Mouse (Mus musculus) heart, adult 9 months (tissue): ENCODE measurements around the gene Ranbp10.
A peak's percentile ranks its signal among the peaks of the same experiment; 100 is the strongest.
"Not testable (repeated sequence)": the region's sequence is repeated elsewhere in the genome, so short reads cannot be mapped to it uniquely, and the experiment has no call there.

Experiments used
- DNase-seq, 2 experiments: peaks; one replicate each; pipeline ENCODE4 v3.0.0; 2022; ENCODE audit warnings: low spot score in 2 of 2

The Ranbp10 gene

DNA sequence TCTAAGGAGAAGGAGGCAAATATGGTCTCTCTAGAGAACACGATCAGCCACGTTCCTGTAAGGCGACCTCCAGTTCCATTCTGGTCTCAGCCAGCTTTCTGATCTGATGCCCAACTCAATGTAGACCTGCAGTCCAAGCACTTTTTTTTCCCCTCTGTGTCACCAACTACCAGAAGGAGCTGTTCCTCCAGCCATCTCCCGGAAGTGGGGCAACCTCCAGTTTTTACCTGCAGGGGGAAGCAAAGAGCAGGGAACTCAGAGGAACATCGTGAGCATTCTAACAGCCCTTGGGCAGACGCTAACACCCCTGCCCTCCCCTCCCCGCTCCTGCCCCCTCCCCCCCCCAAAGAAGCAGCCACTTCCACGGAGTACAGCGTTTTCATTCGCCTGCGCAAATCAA lies 8.2 kb upstream of the Ranbp10 start:
- DNase-seq: peak in 1 of 2 experiments; percentile 70

DNA sequence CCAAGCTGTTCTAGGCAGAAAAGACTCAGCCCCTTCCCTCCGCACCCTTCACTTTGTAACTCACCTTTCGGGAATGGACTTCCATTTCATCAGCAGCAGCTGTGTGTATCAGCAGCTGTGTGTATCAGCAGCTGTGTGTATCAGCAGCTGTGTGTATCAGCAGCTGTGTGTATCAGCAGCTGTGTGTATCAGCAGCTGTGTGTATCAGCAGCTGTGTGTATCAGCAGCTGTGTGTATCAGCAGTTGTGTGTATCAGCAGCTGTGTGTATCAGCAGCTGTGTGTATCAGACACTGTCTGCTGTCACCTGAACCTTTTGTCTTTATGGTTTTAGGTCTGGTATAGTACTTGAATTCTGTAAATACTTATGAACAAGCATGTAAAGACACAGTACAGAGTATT lies 6.6 kb upstream of the Ranbp10 start:
- not testable (repeated sequence) for DNase-seq

DNA sequence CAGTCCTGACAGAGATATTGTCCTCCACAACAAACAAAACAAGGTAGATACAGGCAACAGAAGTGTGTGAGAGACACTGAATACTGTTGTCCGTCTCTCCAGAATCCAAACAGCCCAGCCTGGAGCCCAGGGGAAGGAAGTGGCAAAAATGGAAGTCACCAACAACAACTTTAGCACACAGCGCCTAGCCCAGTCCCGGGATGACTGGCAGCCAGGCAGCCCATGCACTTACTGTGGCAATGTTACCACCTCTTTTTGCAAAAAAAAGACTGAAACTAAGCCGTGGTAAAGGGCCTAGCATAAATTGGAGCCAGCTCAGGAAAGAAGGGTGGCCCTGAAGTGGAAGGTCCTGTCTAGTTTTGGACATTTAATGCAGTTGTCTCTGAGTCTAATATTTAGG lies 771 bp downstream of the Ranbp10 start:
- no peak for DNase-seq

DNA sequence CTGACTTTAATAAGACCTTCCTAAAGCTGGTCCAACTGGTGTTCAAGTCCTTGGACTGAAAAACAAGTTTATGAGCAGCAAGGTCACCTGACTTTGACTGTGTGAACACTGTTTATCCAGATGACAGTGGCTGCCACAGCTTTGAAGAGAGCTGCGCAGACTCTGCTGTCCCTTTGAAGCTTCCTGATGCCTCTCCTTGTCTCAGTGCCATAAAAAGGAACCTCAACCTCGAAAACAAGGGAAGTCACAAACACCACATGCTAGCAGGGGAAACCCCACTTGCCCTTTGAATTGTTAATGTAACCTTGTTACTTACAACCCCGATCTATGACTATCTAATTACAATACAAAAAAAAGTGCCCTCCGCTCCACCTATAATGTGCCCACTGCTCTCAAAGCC lies 1.6 kb downstream of the Ranbp10 start:
- no peak for DNase-seq

DNA sequence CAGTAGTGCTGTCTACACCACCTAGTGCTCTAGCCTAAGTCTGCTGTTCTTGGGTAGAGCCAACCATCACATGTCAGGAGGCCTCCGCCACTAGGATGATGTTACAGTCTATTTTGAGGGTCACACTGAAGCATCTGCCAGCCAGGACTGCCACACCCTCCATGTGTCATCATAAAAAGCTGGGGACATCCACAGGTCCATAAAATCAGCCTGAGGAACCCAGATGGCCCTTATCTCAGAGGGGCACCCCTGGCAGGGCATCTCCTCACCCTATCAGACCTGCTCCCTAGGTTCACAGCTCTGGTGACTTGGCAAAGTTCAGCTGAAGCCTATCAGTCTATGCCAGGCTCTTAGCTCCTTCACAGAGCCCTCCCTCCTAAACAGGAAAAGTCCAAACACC lies 6.2 kb downstream of the Ranbp10 start:
- peak; percentile 38 to 45 for DNase-seq

DNA sequence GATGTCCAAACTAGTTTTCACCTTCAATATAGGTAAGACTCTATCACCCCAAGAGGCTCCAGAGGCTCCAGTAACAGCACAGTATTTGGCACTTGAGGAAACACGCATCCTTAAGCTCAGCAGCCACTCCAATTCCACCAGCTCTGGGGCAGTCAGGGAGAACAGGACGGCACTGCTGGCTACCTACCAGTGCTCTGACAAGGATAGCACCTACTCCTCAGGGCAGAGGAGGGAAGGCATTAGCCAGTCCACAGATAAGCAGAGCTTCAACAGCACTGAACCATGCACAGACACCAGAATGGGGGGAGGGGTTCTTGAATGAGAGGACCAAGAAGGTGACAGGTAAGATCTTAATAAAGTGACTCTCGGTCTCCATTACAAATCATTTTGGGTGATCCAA lies 7.5 kb downstream of the Ranbp10 start:
- DNase-seq: no peak

DNA sequence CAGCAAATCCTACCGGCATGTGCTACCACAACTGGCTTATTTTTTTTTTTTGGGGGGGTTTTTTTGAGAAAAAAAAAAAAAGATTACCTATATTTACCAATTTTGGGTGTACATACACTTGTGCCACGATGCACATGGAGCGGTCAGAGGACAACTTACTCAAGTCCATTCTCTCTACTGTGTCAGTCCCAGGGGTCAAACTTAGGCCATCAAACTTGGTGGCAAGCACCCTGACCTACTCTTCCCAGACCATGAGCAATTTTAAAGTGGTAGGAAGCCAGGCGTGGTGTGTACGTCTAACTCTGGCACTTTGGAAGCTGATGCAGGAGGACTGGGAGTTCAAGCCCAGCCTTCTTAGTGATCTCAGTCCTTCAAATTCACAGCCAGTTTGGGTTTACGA lies 13.9 kb downstream of the Ranbp10 start:
- DNase-seq: no peak

DNA sequence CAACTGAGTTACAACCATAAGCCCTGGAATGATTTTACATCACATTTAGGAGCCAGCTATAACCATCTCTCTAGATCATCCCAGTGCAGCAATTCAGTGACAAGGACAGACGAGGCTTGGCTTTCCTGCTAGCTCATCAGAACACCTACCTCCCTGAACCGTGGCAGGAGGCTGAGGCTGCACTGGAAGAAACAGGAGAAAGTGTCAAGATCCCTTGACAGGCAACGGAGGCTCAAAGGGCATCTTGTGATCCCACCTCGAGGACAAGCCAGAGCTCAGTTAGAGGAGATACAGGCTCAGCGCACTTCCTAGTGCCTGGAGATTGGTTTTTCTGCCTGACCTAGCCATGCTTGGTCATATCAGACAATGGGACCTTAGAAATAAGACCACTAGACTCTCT lies 14.6 kb downstream of the Ranbp10 start:
- DNase-seq: no peak

DNA sequence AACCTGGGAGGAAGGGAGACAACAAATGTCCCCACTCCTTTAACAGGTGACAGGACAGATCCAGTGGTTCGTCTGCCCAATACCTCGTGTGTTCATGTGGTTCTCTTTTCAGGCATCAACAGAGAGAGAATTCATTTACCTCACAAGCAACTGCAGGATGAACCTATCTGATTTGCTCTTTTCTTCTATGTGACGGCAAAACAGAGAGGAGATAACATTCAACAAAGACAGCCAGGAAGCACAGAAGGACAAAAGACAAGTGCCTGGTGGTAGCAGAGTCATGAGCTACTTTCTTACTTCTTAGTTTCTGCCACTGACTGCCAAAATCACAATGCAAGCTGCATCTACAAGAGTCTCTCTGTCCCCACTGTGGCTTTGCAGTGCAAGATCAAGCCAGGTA lies 15.6 kb downstream of the Ranbp10 start:
- no peak for DNase-seq

DNA sequence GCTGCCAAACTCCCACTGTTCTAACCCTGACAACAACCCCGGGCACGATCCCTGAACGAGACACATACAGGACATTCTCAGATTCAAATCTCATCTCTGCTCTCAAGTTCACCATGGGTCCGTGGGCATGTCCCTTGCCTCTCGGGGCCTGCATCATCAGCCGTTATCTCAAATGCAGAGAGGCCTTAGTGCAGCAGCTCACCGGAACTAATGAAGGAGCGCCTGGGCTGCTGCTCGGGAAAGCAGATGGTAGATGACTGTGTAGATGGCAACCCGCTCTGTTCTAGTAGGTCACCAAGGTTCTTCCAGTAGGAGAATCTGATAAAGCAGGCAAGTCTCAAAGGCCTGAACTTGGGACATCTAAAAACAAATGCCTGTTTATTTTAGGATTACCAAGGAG lies 16.1 kb downstream of the Ranbp10 start:
- no peak for DNase-seq

DNA sequence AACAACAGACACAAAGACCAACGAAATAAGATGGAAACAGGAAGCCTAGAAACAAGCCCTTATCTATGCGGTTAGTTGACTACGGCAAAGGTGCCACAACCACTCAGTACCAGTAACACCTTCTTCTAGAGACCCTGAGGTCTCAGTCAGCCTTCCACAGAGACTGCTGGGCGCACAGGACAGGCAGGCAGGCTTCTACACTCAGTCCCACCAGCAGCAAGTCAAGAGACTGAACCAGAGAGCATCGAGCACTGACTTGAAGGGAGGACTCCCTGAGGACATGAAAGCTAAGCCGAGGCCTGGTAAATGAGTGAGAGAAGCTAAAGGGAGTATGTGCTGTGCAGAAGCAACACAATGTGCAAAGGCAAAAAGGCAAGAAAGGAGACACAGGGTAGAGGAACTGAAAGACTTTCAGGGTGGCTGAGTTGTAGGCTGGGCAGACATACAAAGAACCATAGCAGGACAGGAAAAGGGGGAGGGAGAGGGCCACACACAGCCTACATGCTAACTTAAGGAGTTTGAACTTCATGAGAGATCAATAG lies 16.8 kb downstream of the Ranbp10 start:
- no peak for DNase-seq

DNA sequence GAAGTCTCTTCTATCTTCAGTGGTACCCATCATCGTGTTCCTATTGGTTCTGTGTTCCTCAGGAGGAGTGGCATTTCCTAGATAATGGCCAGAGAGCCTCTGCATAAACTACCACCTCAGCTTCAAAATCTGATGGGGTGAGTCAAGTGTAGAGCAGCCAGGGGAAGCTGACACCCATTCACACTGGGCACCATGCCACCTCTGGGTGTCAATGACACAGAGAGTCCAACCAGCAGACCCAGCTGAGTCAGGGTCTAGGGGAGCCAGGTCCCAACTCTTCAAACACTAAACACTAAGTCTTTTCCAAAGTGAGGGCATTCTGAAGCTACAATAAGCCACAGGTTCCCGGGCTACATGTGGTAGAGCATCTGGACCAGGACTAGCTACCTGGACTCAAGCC lies 18.7 kb downstream of the Ranbp10 start:
- DNase-seq: no peak

DNA sequence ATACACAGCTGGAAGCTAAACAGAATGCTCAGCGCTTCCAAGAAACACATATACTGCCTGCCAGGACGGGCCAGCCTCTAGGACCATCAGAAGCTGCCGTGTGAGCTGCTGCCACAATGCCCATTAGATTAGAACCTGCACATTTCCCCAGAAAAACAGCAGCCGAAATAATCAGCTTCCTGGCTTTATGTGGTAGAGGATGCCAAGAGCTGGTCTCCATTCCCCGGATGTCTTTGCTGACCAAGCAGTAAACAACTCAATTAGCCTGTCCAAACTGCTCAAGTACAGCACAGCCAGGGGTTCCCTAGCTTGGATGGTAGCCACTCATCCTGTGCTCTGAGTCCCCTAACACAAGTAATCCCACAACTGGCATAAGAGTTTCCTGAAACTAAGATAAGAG lies 19.4 kb downstream of the Ranbp10 start:
- no peak for DNase-seq

DNA sequence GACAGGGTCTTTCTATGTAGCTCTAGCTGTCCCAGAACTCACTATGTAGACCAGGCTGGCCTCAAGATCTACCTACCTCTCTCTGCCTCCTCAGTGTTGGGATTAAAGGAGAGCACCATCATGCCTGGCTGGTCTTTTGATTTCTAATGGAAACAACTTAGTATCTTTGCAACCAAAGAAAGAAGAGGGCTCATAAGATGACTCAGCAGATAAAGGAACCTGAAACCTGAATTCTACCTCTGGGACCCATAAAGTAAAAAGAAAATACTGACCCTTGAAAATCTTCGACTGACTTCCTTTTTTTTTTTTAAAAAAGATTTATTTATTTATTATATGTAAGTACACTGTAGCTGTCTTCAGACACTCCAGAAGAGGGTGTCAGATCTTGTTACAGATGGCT lies 21.2 kb downstream of the Ranbp10 start:
- no peak for DNase-seq

DNA sequence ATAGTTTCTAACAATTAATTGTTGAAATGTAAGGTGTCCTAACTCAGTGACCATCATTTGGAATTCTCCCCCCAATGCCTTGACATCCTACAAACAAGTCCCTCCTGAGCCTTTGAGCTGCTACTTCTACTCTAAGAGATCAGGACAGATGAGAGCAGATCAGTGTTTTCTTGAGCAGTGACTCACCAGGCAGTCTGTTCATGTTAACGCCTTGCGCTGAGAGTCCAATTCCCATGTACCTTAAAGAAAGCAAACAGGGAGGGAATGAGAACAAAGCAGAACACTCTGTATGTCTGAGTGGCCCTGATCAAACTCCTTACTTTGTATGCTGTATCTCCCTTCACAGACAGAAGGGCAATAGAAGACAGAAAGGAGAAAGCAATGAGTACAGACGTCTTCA lies 21.8 kb downstream of the Ranbp10 start:
- no peak for DNase-seq

DNA sequence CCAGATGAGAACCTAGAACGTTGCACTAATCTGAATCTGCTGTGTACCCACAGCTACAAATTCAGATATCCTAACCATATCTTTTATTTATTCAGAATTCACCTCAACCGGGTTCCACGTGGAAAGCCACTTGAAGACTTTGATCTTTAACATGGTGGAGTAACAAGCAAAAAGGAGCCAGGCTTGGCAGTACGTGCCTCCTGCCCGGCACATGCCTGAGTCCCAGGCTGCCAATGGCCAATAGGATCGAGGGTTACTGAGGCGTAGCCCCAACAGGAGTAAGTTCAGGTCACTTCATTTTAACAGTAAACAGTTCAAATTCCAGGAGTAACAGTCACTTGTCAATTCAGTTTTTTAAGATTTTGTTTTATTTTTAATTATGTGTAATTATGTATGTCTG lies 22.4 kb downstream of the Ranbp10 start:
- no peak for DNase-seq

DNA sequence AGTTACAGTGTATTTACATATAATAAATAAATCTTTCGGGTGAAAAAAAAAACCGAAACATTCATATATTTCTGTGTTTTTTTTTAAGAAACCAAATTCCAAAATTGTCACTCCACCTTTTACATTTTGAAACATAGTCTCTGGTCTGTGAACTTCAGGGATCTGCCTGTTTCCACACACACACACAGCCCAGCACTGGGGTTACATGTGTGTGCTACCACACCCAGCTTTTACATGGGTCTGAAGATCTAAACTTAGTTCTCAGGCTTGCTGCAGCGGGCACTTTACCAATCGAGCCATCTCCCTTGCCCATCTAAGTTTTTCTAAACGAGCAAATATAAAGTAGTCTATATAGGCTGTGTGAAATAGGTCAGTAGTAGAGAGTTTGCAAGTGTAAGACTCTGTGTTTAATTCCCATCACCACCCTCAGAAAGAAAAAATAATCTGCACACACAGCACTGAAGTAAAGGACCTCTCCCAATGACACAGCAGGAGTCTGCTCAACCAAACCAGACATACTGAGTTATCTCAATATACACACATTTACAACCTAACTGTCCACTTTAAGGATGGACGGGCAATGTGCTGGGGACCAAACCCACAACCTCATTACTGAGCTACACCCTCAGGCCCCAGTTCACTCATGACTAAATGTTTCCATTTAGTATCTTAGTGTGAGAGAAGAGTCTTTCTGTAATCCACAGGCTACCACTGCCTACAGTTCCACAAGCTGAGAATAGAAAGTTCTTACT lies 25.8 kb downstream of the Ranbp10 start:
- no peak for DNase-seq

DNA sequence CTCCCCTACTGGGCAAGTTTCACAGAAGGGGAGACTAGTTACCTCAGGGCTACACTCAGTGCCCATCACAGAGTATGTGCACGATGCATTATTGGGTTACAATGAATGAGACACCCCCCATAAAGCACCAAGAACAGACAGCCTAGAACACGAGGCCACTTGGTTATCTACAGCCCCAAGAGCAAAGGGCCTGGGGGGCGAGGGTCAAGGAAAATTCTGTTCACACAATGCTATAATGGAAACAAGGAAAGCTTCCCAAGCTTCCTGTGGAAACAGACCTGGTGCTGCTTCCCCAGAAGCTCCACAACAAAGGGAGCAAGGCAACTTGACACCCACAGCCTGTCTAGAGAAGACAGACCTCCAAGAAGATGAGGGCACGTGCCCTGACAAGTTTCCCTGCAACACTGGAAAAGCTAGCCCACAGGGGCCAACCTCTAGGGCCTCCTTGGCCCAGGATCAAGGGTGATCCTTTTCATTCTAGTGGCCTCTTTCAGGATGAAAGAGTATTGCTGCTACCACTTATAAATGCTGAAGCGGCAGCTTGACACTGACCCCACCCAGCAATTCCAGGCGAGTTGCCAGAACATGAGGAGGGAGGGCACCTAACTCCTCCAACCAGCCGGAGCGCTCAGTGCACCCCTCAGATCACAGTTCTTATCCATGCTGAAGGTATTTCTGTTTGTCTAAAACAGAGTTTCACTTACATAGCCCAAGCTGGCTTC lies 27.9 kb downstream of the Ranbp10 start:
- peak; percentile 69 to 83 for DNase-seq

DNA sequence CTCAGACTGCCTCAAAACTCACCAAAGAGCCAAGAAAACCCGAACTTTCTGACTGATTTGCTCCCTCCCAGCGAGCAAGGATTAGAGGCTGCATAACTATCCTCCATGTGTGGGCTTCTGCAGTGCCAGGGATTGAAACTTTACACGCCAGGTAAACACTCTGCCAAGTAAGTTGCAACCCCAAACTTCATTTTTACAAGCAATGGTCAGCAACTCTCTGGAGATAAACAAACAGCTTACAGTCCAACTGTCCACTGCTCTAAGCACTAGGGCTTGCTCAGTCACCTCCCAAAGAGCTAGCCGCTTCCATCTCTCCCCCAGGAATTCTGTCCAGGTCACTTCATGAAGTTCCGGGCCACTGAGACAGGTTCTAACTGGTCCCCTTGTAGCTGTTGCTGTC lies 28.7 kb downstream of the Ranbp10 start:
- DNase-seq: no peak

DNA sequence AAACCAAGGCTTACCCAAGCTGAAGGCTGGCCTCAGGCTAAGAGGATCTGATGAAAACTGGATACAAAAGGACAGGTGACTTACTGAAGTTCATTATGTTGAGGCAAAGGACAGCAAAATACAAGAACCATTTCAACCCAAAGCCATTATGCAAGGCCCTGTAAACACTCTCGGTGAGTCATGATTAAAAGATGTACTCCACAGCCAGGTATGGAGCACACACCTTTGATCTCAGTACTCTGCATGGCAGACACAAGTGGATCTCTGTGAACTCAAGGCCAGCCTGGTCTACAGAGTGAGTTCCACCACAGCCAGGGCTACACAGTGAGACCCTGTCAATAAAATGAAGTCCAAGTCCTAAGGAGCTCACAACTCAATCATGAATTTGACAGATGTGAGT lies 31.4 kb downstream of the Ranbp10 start:
- DNase-seq: no peak

DNA sequence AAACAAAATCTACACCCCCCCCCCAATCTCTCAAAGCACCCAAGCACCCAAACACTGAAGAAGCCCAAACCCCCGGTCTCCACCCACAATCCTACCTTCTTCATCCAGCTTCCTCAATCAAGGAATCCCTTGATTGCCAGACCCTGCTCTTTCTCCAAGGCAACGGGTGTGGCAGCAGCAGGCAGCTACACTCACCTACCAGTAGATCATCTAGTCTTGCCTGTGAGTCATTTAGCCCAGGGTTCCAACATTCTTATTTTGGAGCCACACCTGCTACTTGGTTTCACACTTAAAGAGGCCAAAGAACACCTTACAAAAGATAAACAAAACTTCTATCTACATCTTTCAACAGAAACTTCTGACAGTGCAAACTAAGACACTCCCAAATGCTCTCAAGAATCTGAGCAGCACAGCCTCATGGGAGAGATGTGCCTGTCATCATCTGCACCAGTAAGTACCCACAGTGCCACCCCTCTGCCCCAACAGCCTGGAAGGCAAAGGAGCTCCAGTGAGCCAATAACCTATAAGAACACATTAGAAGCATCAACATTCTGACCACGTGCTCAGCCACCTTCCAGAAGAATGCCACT lies 33.0 kb downstream of the Ranbp10 start:
- DNase-seq: no peak

DNA sequence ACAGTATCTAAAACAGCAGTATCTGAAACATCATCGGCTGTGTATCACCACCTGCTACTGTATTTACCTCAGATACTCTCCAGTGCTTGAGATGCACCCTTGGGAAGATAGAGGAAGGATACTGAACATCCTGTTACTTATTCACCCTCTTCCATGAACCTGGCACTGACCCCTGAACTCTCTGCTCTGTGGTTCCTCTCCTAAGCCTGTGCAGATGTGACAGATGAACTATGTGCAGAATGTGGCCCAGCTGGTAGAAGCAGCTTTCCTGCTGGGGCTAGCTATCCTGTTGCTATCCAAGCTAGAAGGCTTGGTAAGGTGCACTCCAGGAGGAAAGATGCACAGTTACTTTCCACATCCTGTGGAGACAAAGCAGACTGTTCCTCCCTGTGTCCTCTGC lies 33.8 kb downstream of the Ranbp10 start:
- no peak for DNase-seq

DNA sequence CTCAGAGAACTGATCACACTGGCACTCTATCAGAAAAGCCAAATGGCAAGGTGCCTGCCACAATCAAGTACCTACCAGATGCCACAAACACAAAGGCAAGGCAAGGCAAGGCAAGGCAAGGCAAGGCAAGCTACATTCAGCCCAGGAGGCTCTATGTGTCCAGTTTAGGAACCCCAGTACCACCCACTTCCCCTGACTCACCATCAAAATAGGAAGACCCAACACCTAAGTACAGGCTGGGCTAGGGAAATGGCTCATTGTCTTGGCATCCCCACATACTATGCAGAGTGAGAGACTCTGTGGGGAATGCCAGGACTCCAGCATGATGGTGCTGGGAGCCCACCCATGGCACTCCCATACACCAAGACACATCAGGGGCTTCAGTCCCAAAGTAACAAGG lies 37.5 kb downstream of the Ranbp10 start:
- DNase-seq: no peak
